Mouse (Mus musculus): ENCODE measurements around the gene Abhd6. TPM values are rescaled to one million over a fixed set of nuclear protein-coding genes. Genes with fewer than 3 reads are reported as not detected.
A peak's percentile ranks its signal among the peaks of the same experiment; 100 is the strongest.

The Abhd6 gene
- total RNA-seq (2021): 1 to 10 TPM; 8.0 TPM

- intact Hi-C loops (cut with DNase I): no loop called here
- DNase-seq: peak; percentile 86 to 91
These were observed at the start of gene Abhd6 for GRCm38 (mm10) chr14:8002432-8003092. TSS of gene Abhd6 (plus strand) at chr14:8002902.

DNA sequence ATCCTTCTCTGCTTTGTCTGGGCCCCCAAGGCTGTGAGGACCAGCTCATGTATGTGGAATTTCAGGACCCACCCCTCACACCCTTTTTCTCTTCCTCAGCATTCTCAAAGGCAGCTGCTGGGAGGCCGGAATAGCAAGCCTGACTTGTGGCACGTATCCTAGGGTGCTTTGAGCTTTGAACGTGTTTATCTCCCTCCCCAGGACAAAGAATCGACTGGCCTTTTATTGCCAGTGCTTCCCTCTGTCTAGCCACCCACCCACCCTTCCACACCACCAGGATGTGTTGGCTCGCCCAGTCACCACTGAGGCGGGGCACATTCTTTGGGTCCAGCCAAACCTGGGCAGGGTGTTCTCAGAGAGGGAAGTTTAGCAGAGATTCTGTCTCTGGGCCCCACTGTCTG, 48.6 kb upstream of the Abhd6 start:
- peak in 1 of 2 experiments; percentile 28 for DNase-seq
- intact Hi-C loops (cut with DNase I): loop anchor here (5.0 kb wide), 1 partner anchor 137 kb away; the partner anchor contains the start of gene Flnb

DNA sequence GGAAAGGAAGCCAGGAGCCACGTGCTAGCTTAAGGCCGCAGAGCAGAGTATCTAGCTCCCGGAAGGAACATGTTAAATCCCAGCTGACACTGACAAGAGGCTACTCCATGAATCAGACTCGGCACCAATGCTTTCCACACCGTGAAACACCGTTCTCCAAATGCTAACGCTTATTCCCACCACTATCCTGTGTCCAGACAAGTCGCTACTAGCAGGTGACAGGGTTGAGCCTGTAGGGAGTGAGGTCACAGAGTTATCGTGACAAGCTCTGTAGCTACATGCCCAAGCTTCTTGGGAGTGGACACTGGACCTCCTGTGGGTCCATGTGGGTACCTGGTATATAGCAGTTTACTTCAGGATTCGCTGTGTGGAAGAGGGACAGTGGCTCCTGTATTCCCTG, 46.3 kb upstream of the Abhd6 start:
- DNase-seq: no peak
- intact Hi-C loops (cut with DNase I): no loop called here

DNA sequence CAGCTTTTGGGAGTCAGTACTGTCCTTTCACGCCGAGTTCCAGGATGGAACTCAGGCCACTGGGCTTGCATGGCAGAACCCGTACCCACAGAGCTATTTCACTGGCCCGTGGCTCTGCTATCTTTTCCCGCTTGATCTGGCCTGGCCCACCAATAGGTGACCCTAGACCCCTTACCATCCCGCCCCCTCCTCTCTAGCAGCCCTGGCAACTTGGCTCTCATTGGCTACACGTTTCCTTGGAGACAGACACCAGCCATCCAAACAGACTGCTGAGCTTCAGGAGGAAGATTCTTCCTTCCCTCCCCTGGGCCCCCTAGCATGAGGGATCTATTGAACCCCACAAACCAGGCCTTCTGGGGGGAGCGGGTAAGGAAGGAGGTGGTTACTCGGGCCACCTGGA, 45.7 kb upstream of the Abhd6 start, which contains the start of gene Gm45521:
Gm45521 (plus strand) TSS at position 240 of the 400 bp plus-strand sequence.
- no peak for DNase-seq
- intact Hi-C loops (cut with DNase I): no loop called here

GRCm38 (mm10) chr14:7960616-7961015, 42.1 kb upstream of the Abhd6 start:
- DNase-seq: no peak
- intact Hi-C loops (cut with DNase I): loop anchor here (5.0 to 10.0 kb wide), 2 partner anchors 192 to 294 kb away; partner anchors contain the start of gene Acox2

GRCm38 (mm10) chr14:7961714-7962113, 41.0 kb upstream of the Abhd6 start:
- intact Hi-C loops (cut with DNase I): loop anchor here (5.0 to 10.0 kb wide), 2 partner anchors 191 to 293 kb away; partner anchors contain the start of gene Acox2
- DNase-seq: peak; percentile 52 to 55

DNA sequence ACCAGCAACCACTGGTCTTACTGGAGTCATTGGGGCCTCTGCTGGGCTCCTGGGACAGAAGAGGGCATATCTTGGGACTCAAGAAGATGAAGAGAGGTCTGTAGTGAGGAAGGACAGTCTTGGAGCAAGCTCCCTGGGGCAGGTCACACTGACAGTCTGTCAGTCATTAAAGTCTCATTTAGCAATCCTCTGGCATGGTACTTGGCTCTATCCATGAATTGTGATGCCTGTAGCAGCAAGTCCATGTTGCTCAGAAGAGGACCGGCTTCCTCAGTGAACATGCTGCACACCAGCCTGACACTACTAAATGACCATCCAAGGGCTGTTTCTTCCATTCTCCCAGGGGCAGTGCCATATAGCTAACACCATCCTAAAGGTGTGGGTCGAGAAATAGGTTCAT, 40.1 kb upstream of the Abhd6 start:
- intact Hi-C loops (cut with DNase I): loop anchor here (5.0 to 10.0 kb wide), 2 partner anchors 190 to 292 kb away; partner anchors contain the start of gene Acox2
- no peak for DNase-seq

- intact Hi-C loops (cut with DNase I): loop anchor here (5.0 to 10.0 kb wide), 2 partner anchors 189 to 292 kb away; partner anchors contain the start of gene Acox2
- no peak for DNase-seq
These were observed 39.5 kb upstream of the Abhd6 start for GRCm38 (mm10) chr14:7963160-7963559.

GRCm38 (mm10) chr14:7964219-7964889, 38.3 kb upstream of the Abhd6 start:
- intact Hi-C loops (cut with DNase I): loop anchor here (1.0 to 10.0 kb wide), 5 partner anchors 30 to 382 kb away; partner anchors contain the start of genes Acox2 and Dnase1l3
- peak; percentile 84 to 88 for DNase-seq

DNA sequence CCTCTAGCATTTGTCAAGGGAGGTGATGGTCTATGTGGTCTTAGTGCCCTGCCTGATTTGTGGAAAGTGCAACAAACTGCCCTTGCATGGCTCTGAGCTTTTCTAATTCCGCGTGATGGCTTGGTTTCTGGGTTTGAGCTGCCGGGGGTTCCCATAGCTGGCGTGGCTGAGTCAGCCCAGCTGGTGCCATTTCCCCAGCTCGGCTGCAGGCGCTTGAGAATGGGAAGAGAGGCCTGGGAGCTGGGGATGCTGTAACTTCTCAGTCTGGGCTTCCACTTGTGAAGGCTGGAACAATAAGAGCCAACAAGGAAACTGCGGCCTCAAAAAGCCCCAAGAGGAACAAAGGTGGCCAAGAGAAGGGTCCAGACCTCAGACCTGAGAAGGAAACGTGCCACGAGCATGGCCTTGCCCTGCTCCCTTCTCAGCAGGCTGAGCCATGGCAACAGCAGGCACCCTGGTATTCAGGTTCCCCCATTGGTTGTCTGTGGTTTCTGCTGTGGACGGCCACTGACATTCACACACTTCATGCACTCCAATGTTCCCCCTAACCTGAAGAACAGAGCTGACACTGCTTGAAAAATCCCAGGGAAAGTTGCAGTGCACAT, 30.7 kb upstream of the Abhd6 start:
- DNase-seq: no peak
- intact Hi-C loops (cut with DNase I): no loop called here

GRCm38 (mm10) chr14:7974643-7975042, 28.1 kb upstream of the Abhd6 start:
- intact Hi-C loops (cut with DNase I): no loop called here
- no peak for DNase-seq

DNA sequence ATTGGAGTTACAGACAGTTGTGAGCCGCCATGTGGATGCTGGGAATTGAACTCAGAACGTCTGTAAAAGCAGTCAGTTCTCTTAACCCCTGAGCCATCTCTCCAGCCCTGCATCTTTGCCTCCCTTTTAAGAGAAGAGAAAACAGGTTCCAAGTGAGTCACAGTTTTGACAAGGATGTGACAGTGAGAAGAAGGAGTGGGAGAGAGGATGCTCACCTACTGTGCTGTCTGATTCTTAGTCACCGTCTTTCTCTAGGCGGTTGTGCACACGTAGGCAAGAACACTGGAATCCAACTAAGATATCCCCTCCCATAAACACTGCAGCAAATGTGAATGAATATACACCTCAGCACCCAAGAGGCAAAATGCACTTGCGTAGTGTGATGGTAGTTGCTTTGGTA, 27.5 kb upstream of the Abhd6 start:
- intact Hi-C loops (cut with DNase I): no loop called here

GRCm38 (mm10) chr14:7977471-7977870, 25.2 kb upstream of the Abhd6 start:
- intact Hi-C loops (cut with DNase I): no loop called here

More for the DNA sequence above, 27.5 kb upstream of the Abhd6 start:
- no peak for DNase-seq

DNA sequence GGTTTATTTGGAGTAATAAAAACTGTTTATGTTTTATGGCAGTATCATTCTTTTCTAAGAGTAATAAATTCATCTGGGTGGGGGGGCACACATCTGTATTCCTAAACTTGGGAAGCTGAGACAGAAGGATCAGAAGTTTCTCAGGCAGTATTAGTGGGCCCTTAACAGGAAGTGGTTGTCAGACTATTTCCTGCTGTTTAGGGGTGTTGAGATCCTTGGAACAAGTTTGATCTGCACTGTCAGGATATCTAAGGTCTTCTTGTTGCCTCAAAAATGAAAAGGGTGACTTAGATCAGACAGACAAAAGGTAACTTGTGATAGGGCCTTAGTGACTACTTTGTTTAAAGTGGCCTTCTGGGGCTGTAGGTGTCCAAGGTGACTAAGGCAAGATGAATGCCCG, 24.5 kb upstream of the Abhd6 start:
- intact Hi-C loops (cut with DNase I): no loop called here
- DNase-seq: no peak

More at GRCm38 (mm10) chr14:7977471-7977870, 25.2 kb upstream of the Abhd6 start:
- no peak for DNase-seq

- intact Hi-C loops (cut with DNase I): no loop called here
- DNase-seq: no peak
These were observed 21.5 kb upstream of the Abhd6 start for GRCm38 (mm10) chr14:7981226-7981625.

DNA sequence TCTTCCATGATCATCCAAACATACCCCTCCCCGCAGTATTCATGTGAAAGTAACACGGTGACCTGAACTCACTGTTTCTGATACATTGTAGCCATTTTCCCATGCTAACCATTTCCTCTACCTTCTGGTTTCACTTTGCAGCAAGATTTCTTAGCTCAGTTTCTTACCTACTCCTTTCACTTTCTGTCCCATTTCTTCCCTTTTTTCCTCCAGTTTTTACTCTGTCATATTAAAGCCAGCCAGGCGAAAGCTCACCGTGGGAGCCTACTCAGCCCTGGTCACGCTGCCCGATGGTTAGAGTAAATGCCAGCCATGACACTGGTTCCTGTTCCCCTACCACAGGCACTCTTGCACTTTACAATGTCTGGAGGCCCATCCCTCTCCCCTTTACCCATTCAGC, 15.8 kb upstream of the Abhd6 start:
- intact Hi-C loops (cut with DNase I): no loop called here
- DNase-seq: no peak

GRCm38 (mm10) chr14:7989371-7989770, 13.3 kb upstream of the Abhd6 start:
- intact Hi-C loops (cut with DNase I): no loop called here
- no peak for DNase-seq

DNA sequence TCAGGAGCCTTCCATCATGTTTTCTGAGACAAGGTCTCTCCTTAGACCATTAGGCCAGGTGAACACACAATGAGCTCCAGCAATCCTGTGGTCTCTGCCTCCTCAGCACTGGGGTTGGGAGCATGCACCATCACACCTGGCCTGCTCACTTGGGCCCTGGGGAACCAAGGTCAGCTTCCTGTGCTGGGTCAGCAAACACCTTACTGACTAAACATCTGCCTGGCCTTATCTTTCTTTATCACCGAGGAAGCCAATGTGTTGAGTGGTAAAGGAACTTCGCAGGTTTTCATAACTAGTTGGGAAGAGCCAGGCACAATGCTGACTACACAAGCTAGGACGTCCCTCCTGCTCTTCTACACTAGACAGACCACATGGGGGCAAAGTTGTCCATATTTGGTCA, 12.7 kb upstream of the Abhd6 start:
- no peak for DNase-seq
- intact Hi-C loops (cut with DNase I): no loop called here

DNA sequence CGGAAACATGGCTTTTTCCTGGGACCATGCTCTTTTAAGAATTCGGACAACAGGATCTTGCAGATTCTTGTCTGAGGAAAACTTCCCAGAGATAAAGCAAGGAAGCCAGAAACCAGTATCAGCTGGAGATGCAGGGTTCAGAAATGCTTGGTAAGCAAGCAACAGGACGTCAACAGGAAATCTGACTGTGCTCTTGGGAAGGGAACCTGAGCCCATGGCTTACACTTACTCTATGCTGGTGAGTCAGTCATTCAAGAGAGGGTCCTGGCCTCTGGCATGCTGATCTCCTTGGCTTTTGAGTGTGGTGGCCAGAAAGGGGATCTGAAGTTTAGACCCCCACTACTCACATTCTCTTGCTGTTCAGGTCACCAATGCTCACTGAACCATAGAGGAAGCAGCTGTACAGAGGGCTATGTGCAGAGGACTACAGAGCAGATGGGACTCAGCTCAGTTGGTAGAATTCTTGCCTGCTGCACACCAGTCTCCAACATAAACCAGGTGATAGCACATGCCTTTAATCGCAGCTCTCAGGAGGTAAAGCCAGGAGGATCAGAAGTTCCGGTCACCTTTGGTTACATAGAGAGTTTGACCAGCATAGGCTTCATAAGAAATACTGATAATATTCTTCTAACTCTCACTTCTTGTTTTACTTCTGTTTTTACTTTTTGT, 11.5 kb upstream of the Abhd6 start:
- intact Hi-C loops (cut with DNase I): no loop called here
- no peak for DNase-seq

- intact Hi-C loops (cut with DNase I): no loop called here
- DNase-seq: no peak
These were observed 10.5 kb upstream of the Abhd6 start for GRCm38 (mm10) chr14:7992158-7992557.

Measured in heart, postnatal 10 days (tissue).